Mouse (Mus musculus): ENCODE measurements at regions not wholly inside any gene's neighbourhood (a gene's known extent, or its start where the extent isn't known, plus 50 kb on each side); places are given as distances from the start of the nearest gene placed in this dataset.

DNA sequence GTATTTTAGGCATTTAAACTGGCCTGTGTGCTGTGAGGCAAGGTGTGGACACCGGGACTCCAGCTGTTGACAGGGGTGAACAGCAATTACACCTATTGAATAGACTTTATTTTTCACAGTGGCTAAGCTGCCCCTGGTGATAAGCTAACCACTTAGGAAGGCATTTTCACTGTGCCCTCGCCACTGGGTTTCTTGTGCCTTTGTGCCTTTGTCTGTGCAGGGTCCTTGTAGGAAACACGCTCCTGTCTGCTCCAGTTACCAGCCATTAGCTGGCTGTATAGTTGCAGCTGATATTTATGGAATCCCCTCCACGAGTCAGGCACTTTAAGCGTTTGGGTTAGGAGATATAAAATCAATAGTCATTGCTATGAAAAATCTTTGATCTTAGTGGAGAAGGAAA lies 126.5 kb upstream of the Map1b start:
- no peak for DNase-seq
- Histone ChIP-seq H3K36me3 (ENCODE audit: control insufficient read depth, insufficient read depth, low read length) (no peaks in the 10 kb centered on the region), H3K27ac (ENCODE audit: insufficient read depth, low read depth, low read length) (no peak overlapping the region), H3K4me3 (ENCODE audit: insufficient read depth, low read depth, low read length) (no peak overlapping the region), H3K27me3 (replicated peaks; ENCODE audit: control insufficient read depth, insufficient read depth, low read length) (no peaks in the 10 kb centered on the region), H3K4me1 (ENCODE audit: control insufficient read depth, insufficient read depth, low read length) (no peaks in the 10 kb centered on the region)
- TF ChIP-seq POLR2A (IDR thresholded peaks at IDR 0.05; ENCODE audit: low read depth, low read length) (no peak), CTCF (conservative IDR thresholded peaks at IDR 0.05; ENCODE audit: insufficient read depth, insufficient read length, low read depth, low read length) (no peak)
- 73% methylated on average over 5 of the region's 5 CpGs for WGBS

DNA sequence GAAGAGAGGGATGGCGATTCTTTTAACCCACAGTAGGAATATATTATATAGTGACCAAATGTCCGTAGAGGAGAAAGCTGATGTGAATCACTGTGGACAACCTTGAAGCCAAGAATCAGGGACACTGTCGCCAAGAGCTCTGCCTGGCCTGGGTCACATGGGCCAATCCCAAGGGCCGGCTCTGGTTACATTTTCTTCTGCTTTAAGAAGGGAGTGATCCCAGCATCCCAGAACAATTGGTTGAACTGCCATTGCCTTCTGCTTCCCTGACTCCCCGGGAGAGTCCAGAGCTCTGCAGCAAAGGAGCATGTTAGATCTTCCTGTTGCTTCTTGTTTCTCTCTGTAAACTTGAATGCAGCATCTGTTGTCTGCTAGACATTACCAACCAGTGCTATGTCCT lies 126.0 kb upstream of the Map1b start:
- H3K36me3 ChIP-seq (ENCODE audit: control insufficient read depth, insufficient read depth, low read length): no peaks in the 10 kb centered on the region
- H3K27ac ChIP-seq (ENCODE audit: insufficient read depth, low read depth, low read length): no peak overlapping the region
- H3K4me1 ChIP-seq (ENCODE audit: control insufficient read depth, insufficient read depth, low read length): no peaks in the 10 kb centered on the region
- no peaks in the 10 kb centered on the region for H3K27me3 ChIP-seq (replicated peaks; ENCODE audit: control insufficient read depth, insufficient read depth, low read length)
- H3K4me3 ChIP-seq (ENCODE audit: insufficient read depth, low read depth, low read length): no peak overlapping the region
- TF ChIP-seq POLR2A (IDR thresholded peaks at IDR 0.05; ENCODE audit: low read depth, low read length) (no peak), CTCF (conservative IDR thresholded peaks at IDR 0.05; ENCODE audit: insufficient read depth, insufficient read length, low read depth, low read length) (no peak)
- no peak for DNase-seq
- WGBS: 61% methylated on average over 5 of the region's 5 CpGs

DNA sequence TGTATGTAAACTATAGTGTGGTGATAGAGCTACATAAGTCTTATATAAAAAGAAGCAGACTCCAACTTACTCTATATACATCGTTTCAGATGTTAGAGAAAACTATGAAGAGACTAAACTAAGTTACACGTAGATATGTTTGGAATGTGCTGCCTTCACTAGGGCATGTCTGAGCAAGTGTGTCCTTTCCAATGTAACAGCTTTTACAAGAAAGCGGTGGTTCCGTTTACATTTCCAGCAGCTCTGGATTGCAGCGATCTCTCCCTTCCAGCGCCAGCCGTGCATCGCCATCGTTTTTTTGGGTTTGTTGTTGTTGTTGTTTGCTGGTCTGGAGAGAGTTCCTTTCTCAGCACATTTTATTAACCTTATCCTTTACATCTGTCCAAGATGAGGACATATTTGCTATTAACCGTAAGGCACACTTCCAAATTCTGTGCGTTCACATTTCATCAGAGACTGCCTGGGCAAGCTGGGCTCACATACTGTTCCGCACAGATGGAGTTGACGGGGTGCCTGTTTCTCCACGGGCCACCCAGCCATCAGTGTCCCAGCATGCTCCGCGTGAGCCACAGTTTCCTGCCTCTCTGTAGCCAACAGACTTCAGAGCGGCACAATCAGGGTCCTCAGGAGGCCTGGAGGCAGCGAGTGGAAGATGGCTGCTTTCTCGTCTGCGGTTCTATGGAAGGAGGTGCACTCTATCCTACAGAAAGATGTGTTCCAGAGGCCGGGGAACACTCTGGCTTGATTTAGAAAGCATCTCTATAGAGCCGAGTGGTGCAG lies 125.2 kb upstream of the Map1b start:
- Histone ChIP-seq H3K4me1 (ENCODE audit: control insufficient read depth, insufficient read depth, low read length) (no peaks in the 10 kb centered on the region), H3K4me3 (ENCODE audit: insufficient read depth, low read depth, low read length) (no peak overlapping the region), H3K27me3 (replicated peaks; ENCODE audit: control insufficient read depth, insufficient read depth, low read length) (no peaks in the 10 kb centered on the region), H3K27ac (ENCODE audit: insufficient read depth, low read depth, low read length) (no peak overlapping the region), H3K36me3 (ENCODE audit: control insufficient read depth, insufficient read depth, low read length) (no peaks in the 10 kb centered on the region)
- DNase-seq: no peak
- WGBS: 78% methylated on average over 22 of the region's 22 CpGs
- no peak for TF ChIP-seq POLR2A (IDR thresholded peaks at IDR 0.05; ENCODE audit: low read depth, low read length)
- no peak for TF ChIP-seq CTCF (conservative IDR thresholded peaks at IDR 0.05; ENCODE audit: insufficient read depth, insufficient read length, low read depth, low read length)

DNA sequence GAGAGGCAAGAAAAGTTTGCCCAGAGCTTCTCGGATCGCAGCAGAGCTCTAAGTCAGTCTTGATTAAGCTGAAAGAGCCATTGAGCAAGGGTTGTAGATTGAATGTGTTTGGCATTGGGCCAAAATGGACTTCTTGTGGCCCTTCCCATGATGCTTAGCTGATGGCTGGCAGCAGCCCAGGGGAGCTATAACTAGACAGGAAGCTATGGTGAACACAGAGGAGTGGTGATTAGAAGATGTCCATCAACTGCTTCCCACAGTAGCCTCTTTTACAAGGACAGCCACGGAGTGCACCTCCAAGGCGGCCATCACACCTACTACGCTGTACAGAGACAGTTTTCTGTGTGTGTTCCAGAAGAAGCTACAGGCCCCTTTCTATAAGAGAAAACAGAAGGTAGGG lies 116.4 kb upstream of the Map1b start:
- Histone ChIP-seq H3K4me3 (ENCODE audit: insufficient read depth, low read depth, low read length) (no peak overlapping the region), H3K27ac (ENCODE audit: insufficient read depth, low read depth, low read length) (no peak overlapping the region), H3K27me3 (replicated peaks; ENCODE audit: control insufficient read depth, insufficient read depth, low read length) (no peaks in the 10 kb centered on the region), H3K4me1 (ENCODE audit: control insufficient read depth, insufficient read depth, low read length) (no peaks in the 10 kb centered on the region), H3K36me3 (ENCODE audit: control insufficient read depth, insufficient read depth, low read length) (no peaks in the 10 kb centered on the region)
- TF ChIP-seq POLR2A (IDR thresholded peaks at IDR 0.05; ENCODE audit: low read depth, low read length) (no peak), CTCF (conservative IDR thresholded peaks at IDR 0.05; ENCODE audit: insufficient read depth, insufficient read length, low read depth, low read length) (no peak)
- 89% methylated on average over 5 of the region's 5 CpGs for WGBS
- DNase-seq: no peak

DNA sequence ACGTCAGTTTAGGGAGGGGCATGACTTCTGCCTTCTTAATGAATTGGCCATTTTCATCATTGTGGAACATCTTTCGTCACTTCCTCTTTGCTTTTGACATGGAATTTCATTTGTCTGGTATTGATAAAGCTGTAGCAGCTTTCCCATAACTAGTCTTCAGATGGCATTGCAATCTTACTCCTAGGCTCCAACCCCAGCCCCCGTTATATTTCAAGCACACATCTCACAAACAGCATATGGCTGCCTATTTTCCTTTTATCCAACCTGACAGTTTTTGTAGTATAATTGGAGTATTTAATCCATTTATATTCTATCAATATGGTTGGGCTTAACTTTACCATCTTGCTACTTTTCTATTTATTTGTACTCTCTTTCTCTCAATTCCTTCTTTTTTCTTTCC lies 114.5 kb upstream of the Map1b start:
- H3K27ac ChIP-seq (ENCODE audit: insufficient read depth, low read depth, low read length): no peak overlapping the region
- H3K36me3 ChIP-seq (ENCODE audit: control insufficient read depth, insufficient read depth, low read length): no peaks in the 10 kb centered on the region
- H3K27me3 ChIP-seq (replicated peaks; ENCODE audit: control insufficient read depth, insufficient read depth, low read length): no peaks in the 10 kb centered on the region
- H3K4me1 ChIP-seq (ENCODE audit: control insufficient read depth, insufficient read depth, low read length): no peaks in the 10 kb centered on the region
- H3K4me3 ChIP-seq (ENCODE audit: insufficient read depth, low read depth, low read length): no peak overlapping the region
- 92% methylated on average over 3 of the region's 3 CpGs for WGBS
- DNase-seq: no peak
- TF ChIP-seq POLR2A (IDR thresholded peaks at IDR 0.05; ENCODE audit: low read depth, low read length) (no peak), CTCF (conservative IDR thresholded peaks at IDR 0.05; ENCODE audit: insufficient read depth, insufficient read length, low read depth, low read length) (no peak)

DNA sequence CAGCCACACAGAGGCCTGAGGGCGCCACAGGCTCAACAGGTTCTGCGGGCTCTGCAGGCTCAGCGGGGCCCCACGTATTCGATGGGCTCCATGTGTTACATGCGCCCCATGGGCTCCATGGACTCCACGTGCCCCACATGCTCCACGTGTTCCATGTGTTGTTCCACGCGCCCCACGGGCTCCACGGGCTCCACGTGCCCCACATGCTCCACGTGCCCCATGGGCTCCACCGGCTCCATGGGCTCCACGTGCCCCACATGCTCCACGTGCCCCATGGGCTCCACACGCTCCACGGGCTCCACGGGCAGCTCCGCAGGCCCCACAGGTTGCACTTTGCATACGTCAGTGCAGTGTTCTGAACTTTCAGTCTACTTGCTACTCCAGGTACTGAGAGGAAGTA lies 114.0 kb upstream of the Map1b start:
- Histone ChIP-seq H3K36me3 (ENCODE audit: control insufficient read depth, insufficient read depth, low read length) (no peaks in the 10 kb centered on the region), H3K27ac (ENCODE audit: insufficient read depth, low read depth, low read length) (no peak overlapping the region), H3K4me3 (ENCODE audit: insufficient read depth, low read depth, low read length) (no peak overlapping the region), H3K27me3 (replicated peaks; ENCODE audit: control insufficient read depth, insufficient read depth, low read length) (no peaks in the 10 kb centered on the region), H3K4me1 (ENCODE audit: control insufficient read depth, insufficient read depth, low read length) (no peaks in the 10 kb centered on the region)
- TF ChIP-seq CTCF (conservative IDR thresholded peaks at IDR 0.05; ENCODE audit: insufficient read depth, insufficient read length, low read depth, low read length) (no peak), POLR2A (IDR thresholded peaks at IDR 0.05; ENCODE audit: low read depth, low read length) (no peak)
- 93% methylated on average over 22 of the region's 22 CpGs for WGBS
- no peak for DNase-seq

DNA sequence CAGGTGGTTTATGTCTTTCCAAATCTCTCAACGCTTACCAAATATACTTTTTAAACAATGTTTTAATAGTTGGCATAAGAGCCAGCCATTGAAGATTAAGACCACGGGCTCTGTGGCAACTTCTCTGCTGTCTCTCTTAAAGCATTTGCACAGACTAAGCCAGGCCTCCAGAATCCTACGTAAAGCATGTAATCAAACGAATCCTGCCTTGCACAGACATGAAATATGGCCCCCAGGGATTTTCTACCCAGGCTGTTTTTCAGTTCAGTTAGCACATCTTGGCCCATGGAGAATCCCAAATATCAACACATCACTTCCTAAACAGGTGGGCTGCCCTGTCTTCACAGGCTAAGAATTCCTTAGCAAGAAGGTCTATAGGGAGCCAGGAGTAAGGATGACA lies 108.9 kb upstream of the Map1b start:
- DNase-seq: no peak
- Histone ChIP-seq H3K36me3 (ENCODE audit: control insufficient read depth, insufficient read depth, low read length) (no peaks in the 10 kb centered on the region), H3K4me3 (ENCODE audit: insufficient read depth, low read depth, low read length) (no peak overlapping the region), H3K4me1 (ENCODE audit: control insufficient read depth, insufficient read depth, low read length) (no peaks in the 10 kb centered on the region), H3K27me3 (replicated peaks; ENCODE audit: control insufficient read depth, insufficient read depth, low read length) (0 out of 2 replicates have a peak, but pooled peaks cover 1% of the 10 kb centered on the region), H3K27ac (ENCODE audit: insufficient read depth, low read depth, low read length) (no peak overlapping the region)
- no peak for TF ChIP-seq CTCF (conservative IDR thresholded peaks at IDR 0.05; ENCODE audit: insufficient read depth, insufficient read length, low read depth, low read length)
- TF ChIP-seq POLR2A (IDR thresholded peaks at IDR 0.05; ENCODE audit: low read depth, low read length): no peak
- 56% methylated on average over 4 of the region's 4 CpGs for WGBS
